Mouse (Mus musculus) T-helper 17 cell (primary cell): Measurements from ENCODE around the gene Btbd9.

Source experiments
- in situ Hi-C, 2 experiments: fragments of 300-600 bp; cut with MboI, MseI; formaldehyde crosslinking; loops; 1 replicate in 1 of 2; 2 replicates in 1 of 2; pipeline ENCODE4 v1.15.1; 2025; ENCODE audit warnings: high pct_unique_total_duplicates in 2 of 2

Gene Btbd9

DNA sequence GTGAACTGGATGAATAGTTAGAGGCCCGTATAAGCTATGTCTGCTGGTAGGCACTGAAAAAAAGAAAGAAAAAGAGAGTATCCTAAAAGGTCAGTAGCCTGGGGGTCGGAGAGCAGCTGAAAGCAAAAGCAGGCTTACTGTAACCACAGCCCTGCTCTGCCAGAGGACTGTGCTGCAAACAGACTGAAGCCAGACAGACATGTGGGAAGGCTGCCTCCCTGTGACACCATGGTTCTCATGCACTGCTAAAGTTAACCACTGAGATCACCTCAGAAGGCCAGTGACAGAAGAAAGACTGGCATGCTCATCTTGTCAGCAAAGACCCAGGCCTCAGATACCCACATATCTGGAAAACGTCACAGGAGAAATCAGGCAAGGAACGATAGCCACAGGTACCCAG lies 317.8 kb downstream of the Btbd9 start:
- in situ Hi-C loops, result loop anchor here in 1 of 2 experiments (10.0 kb wide), 1 partner anchor 186 kb away; no protein-coding TSS in a partner anchor

DNA sequence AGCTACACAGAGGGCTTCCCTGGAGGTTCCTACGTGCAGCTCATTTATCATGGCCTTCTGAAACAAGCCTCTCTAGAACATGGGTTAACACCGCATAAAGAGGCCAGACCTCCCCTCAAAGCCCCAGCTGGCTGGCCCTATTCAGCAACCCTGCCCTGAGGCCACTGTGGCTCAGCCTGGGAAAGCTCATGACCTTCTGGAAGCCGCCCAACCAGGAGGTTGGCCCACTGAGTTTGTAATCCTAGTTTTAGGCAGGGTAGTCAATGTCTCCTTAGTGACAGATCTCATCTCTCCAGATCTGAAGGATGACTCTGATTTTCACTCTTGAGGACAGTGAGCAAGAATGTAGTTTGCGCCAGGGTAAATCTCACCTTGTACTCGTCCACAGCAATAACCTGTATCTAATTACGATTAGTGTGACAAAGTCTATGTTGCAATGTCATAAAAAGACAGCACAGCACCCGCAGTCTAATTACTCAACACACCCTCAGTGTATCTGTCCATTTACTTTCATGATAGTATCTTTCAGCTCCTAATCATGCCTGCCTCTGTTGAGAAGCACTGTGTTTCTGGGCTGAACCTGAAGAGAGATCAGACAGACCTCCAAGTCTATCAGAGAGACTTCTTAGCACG lies 320.2 kb downstream of the Btbd9 start:
- in situ Hi-C loops, result loop anchor here in 1 of 2 experiments (10.0 kb wide), 1 partner anchor 189 kb away; no protein-coding TSS in a partner anchor

DNA sequence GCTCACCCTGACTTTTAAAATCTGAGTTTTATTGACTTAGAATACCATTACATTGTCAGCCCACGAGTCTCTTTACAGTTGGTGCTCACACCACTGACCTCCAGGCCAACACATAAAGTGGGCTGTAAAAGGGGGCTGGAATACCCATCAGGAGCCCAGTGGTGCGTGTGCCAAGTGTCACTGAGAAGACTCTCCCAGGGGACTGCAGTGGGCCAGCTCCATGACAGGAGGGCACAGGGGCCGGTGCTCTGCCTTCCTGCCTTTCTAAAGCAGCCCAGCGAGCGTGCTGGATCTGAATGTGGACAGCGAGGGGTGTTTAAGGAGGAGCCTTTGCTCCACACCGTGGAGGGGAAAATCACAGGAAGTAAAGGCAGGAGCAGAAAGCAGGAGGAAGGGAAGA lies 322.4 kb downstream of the Btbd9 start:
- in situ Hi-C loops, result loop anchor here in 1 of 2 experiments (10.0 kb wide), 1 partner anchor 191 kb away; no protein-coding TSS in a partner anchor

DNA sequence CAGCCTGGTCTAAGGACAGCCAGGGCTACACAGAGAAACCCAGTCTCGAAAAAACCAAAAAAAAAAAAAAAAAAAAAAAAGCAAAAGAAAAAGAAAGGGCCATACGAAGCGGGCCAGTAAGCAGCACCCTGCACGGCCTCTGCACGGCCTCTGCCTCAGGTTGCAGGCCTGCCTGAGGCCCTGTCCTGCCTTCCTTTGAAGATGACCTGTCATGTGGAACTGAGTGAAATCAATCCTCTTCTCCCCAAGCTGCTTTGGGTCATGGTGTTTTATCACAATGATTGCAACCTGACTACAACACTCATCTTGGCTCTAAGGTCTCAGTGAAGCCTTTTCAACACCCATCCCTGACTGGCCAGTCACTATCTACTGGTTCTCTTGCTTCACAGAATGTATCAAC lies 323.3 kb downstream of the Btbd9 start:
- in situ Hi-C loops, result loop anchor here in 1 of 2 experiments (10.0 kb wide), 1 partner anchor 192 kb away; no protein-coding TSS in a partner anchor

DNA sequence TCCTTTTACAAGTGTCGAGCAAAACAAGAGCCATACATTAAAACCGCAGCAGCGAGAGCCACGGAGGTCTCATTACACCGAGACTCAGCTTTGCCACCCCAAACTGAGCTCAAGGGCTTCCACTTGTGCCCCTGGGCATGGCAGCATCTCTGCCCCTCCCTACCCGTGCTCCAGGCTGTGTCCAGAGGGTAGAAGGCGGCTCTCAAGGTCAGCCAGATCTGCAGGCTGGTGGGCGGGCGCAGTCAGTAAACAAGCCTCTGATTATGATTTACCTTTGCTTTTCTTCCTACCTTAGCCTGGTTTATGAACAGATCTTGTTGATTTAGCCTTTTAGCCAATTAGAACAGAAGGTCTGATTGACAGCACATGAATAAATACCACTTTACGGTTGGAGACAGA lies 331.0 kb downstream of the Btbd9 start:
- in situ Hi-C loops, result no loop called here

DNA sequence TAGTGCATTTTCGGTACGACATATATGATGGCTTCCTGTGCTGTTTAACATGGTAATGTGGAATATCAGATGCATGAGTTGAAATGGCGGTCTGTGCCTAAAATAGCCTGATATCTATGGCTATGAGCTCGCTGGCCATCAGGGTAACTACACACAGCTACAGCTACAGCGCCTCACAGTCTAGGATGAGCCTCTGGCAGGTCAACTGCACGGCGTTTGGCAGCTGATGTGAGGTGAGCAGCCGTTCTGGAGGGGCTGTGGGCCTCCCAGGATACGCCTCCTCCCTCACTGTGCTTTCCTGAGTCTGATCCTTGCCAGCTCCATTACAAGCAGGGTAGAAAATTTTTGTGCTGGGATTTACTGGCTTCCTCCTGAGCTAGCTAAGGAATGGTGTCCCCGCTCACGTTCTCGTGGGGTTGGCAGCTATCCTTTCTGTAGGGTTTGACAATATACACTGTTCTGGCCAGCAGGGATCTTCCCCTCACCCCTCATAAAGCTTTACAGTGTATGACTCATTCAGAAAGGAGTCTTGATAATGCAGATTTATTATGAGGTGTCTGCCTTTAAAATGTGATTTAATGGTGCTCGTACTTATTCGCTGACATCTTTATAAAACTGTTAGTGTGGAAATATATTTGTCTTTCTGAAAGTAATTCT lies 331.5 kb downstream of the Btbd9 start:
- in situ Hi-C loops, result no loop called here

DNA sequence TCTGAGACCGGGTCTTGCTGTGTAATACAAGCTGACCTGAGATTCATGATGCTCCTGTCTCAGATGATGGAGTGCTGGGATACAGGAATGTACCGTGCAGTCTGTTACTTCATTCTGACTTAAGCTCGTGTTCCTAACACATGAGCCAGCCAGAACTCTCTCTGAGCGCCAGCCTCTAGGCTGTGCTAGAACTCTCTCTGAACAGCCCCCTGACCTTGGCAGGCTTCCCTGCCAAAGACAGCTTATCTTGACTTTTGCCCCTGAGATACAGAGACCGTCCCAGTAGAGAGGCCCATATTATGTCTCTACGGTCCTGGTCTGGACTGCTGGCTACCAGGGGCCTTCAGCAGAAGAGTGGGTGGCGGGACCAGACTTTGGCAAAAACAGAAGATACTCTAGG lies 332.7 kb downstream of the Btbd9 start:
- in situ Hi-C loops, result no loop called here

DNA sequence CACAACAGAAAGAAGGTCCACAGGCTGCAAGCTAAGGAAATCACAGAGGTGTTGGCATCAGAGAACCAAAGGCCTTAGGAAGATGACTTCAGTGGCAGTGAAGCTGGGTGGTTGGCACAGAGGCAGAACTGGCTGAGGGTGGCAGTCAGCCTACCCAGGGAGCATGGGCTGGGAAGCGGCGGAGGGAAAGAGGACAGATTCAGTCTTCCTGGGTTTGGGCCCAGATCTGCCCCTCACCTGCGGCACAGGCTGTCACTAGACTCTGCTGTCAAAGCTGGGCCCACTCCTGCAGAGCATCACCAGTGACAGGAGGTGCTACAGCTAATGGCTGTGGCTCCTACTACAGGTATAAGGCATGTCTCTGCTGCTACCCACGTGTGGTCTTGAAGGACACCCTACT lies 333.6 kb downstream of the Btbd9 start:
- in situ Hi-C loops, result no loop called here

DNA sequence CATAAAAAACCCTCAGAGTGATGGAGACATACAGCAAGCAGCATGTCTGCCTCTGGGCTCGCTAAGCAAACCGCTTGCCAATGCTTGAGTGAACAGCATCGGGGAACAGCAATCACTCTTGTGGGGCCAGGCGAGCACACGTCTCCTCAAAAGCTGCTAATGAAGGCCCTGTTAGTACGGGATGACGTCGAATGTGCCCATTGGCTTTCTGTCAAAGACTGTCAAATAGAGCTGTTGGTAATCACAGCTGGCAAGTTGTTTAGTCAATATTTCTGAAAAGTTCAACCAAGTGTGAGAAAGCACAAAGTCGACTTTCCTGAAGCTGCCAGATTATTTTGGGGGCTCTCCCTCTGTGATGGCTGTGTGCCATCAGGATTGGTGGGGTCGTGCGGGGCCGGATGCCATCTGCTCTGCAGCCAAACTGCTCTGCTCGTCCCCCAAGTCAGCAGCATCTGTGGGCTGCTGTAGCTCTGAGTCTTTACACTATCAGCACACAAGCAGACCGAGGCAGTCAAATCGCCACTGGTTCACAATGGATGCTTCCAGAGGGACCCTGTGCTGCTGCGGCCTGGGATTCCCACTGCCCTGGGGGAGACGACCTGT lies 334.5 kb downstream of the Btbd9 start:
- in situ Hi-C loops, result no loop called here

DNA sequence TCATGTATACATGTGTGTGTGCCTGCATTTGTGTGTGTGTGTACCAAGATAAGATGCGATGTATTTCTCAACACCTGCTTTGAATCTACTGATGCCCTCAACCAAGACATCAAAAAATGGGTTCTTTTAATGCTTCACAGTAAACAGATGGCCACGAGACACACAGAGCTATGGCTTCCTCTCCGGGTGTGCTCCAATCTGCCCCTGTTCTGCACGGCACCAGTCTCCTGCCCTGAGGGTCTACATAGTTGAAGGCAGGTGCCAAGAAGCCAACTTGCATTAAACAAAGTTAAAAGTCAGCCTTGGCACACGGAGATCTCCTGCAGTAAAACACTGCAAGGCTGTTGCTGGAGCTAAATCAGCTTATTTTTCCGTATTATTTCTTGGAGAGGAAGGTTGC lies 335.2 kb downstream of the Btbd9 start:
- in situ Hi-C loops, result no loop called here

DNA sequence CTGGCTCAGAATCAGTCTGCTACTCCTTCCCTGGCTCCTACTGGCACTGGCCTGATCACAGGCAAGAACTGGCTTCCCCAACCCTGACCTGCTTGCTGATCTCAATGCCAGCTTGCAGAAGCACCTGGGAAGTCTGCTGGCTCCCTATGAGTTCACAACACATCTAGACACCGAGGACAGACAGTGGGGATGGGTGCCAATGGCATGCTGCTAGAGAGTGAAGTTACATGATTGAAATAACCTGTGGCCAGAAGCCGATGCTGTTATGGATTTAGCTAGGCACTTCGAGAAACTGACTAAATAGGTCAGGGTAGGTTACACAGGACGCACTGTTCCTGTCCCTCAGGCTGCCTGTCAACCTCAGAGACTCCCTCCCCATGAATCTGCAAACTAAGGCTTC lies 335.6 kb downstream of the Btbd9 start:
- in situ Hi-C loops, result no loop called here

DNA sequence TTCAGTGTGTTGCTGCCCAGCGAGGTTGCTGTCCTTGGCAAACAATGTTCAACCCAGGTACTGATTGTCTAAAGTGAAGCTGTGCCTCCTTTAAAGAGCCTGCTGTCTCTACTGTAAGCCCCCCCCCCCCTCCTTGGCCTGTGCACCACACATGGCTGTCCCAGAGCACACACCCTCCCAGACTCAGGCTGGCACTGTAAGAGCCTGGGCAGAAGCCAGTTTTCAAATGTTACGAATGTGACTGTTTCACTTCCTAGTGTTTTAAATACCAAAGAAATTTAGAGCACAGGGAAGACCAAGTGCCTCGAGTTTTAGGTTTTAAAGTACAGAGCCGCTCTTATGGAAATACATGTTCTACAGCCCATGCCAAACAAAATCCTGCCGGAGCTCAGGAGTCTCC lies 336.8 kb downstream of the Btbd9 start:
- in situ Hi-C loops, result no loop called here

DNA sequence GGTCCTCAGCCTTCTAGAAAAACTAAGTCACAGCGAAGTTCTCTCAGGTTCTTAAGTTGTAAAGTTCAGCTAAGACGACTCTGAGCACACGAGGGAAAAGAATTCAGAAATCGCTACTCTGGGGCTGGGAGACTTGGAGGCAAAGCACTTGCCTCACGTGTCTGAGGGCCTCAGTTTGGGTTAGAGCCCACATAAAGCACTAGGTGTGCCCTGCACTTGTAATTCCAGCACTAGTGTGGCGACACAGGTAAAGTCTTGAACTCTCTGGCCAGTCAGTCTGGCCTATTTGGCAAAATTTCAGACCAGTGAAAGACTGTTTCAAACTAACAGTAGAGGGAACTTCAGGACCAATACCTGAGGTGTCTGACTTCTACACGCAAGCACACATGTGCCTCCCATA lies 338.7 kb downstream of the Btbd9 start:
- in situ Hi-C loops, result no loop called here

DNA sequence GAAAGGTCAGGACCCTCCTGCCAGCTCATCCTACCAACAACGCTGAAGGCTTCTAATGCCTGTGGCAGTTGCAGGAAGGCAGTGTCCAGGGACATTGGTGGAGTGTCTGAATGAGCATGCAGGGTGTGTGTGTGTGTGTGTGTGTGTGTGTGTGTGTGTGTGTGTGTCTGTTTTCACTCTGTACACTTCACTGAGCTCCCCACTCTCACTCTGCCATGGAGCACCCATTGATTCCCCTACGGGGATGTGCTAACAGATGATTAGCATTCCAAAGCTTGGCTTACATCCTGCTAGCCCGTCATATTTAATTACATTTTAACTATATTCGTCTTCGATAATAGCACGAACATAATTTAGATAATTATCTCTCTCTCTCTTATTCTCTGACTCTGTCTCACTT lies 339.7 kb downstream of the Btbd9 start:
- in situ Hi-C loops, result no loop called here

DNA sequence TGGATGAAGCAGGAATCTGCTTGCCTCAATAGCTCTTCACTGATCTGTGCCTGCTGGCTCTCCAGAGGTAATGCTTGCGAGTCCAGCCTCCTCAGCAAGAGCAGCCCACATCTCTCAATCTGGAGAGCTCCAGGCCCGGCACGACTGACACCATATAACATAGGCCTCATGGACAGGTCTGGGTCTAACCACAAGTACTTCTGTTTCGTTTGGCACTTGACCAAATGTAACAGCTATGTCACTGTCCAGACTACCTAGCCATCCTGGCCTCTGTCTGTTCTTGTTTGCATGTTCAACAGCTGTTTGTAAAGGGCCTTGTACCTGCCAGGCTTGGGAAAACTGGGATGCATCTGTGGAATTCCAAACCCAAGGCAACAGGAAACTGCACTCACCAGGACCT lies 340.9 kb downstream of the Btbd9 start:
- in situ Hi-C loops, result no loop called here

DNA sequence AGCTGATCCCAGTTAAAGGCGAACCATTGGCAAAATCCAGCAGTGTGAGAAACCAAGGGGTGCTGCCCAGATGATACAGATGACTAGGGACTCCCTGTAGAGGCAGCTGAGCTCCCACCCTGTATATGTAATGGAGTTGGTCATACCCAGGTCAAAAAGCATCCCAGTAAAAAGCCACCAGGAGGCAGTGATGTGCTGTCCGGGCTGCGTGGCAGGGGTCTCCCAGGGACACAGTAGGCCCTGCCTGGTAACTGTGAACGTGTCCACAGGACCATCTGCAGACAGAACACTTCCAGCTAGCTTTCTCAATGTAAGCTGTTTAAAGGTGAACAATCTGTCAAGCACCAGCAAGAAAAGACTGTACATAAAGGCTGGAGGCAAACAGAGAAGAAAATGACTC lies 343.6 kb downstream of the Btbd9 start:
- in situ Hi-C loops, result no loop called here

DNA sequence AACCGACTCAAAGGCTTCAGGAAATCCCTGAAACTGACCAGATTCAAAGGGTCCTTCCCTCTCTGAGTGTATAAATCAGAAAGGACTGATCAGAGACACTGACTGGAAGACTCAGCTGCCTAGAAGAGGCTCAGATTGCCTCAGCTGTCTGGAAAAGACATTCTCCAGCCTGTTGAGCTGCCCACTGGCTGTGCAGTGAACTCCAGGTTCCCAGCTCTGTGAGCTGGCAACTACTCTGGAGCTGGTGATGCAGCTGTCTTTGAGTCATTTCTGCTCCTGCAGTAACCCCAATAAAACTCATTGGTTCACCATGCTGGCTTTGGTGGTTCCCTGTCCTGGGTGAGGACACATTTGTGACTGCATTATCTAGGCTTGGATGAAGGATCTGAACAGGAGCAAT lies 344.8 kb downstream of the Btbd9 start:
- in situ Hi-C loops, result no loop called here

DNA sequence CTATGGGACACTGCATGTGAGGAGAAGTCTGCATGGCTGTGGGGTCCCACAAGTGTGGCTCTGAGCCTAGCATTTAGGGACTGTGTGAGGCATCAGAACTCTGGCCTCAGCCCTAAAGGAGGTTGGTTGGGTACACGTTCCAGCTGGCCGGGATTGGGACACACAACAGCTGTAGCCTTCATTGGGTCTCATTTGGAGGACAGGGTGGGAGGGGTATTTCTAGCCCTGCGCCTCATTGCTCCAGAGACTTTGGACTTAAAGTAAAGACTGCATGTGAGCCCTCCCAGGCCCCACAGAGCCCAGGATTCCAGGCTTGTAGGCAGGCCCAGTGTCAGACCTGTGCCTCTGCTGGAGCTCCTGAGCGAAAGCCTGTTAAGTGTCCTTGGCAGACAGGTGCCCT lies 345.9 kb downstream of the Btbd9 start:
- in situ Hi-C loops, result no loop called here

DNA sequence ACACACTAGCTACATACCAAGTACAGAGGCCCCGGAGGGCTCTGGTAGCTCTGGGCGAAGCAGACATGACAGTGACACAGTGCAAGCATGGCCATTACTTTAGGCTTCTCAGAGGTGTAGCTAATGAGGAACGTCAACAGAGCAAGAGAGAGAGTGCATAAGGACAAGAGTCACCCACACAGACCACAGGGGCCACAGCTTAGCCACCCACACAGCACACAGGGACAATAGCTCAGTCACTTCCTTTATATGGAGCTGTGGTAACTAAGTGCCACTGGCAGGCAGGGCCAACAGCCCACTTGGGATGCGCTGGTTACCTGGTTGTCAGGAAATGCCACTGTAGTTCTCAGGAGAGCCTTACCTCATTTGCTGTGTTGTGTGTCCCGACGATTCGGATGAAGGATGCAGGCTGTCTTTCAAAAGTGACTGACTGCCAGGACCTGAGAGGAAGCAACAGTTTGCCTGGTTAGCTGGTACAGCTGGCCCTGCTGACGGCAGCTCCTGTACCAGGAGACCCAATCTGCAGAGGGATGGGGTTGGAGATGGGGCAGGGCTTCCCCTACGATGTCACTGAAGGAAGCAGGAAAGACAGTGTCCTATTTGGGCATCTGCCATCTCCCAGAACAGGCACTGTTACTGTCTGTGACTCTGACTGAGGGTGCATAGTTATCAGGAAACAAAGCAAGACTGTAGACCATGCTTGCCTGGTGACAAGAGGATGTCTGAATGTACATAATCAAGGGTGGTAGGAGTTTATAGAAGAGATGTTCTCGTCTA lies 347.7 kb downstream of the Btbd9 start:
- in situ Hi-C loops, result no loop called here

DNA sequence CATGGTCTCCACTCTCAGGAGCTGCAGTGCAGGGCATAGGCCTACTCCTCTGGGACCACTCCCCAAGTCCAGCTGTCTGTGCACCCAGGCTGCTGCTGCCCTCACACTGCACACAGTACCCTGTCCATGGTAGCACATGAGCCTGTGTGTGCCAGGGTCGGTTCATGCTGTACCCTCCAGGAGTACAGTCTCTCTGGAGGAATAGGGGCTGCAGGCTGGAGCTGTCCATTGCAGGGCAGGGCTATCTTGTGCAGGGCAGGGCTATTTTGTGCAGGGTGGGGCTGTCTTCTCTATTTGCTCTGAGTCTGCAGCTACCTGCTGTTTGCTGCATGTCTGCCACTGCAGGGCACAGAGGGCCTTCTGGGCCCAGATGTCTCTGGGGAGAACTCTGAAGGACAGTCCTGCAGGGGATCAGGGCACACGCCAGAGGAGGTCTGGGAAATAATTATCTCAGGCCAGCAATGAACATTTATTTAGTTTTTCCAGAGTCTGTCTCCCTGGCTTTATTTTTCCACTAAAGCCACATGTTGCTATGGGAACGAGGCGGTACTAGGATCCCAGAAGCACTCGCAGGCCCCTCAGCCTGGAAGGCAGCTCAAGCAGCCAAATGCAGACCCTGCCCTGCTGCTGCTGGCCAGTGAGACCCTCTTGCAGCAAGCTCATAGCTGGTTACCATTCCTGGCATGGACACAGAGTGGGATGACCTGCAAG lies 351.1 kb downstream of the Btbd9 start:
- in situ Hi-C loops, result no loop called here

DNA sequence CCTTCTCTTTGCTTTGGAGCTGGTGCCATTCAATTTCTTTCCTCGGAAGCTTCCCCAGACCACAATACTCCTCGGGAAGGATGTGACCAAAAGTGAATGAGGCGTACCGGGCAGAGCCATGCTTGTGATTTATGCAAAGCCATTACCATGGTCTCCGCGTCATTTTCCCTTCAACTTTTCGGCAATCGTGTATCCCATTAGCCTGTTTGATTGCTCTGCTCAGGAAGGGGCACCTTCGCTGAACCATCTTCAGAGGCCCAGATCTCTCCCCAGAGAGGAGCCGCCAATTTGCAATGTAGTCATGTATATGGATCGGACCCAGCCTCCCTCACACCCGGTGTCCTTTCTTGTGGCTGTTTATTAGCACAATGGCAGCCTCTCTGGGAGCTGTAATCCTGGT lies 353.5 kb downstream of the Btbd9 start:
- in situ Hi-C loops, result no loop called here

DNA sequence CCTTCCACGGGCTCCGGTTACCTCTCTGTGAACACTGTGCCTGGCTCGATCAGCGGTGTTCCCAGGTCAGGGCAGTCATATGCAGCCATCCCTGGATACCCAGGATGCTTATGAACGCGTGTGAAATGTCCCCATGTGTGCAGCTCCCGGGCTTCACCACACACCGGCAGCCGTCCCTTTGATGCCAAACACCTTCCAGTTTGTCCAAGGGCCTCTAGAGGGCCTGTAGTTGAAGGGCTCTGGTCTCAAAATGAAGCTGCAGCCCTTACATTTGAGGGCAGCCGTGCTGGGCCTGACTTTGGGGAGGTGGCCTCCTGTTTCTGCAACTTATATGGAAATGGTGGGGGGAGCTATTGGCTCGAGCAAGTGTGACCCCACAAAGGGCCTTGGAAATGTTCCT lies 353.9 kb downstream of the Btbd9 start:
- in situ Hi-C loops, result no loop called here
